Mouse (Mus musculus): Measurements from ENCODE around the gene Fyn. TPM values are rescaled to one million over a fixed set of nuclear protein-coding genes. Genes with fewer than 3 reads are reported as not detected.
A peak's percentile ranks its signal among the peaks of the same experiment; 100 is the strongest.

Gene Fyn
- 70.3 and 71.0 TPM in 2 replicates for polyA plus RNA-seq (2015; fragmentation: Nextera tagmentation; extraction: Ambion mirVana)

DNA sequence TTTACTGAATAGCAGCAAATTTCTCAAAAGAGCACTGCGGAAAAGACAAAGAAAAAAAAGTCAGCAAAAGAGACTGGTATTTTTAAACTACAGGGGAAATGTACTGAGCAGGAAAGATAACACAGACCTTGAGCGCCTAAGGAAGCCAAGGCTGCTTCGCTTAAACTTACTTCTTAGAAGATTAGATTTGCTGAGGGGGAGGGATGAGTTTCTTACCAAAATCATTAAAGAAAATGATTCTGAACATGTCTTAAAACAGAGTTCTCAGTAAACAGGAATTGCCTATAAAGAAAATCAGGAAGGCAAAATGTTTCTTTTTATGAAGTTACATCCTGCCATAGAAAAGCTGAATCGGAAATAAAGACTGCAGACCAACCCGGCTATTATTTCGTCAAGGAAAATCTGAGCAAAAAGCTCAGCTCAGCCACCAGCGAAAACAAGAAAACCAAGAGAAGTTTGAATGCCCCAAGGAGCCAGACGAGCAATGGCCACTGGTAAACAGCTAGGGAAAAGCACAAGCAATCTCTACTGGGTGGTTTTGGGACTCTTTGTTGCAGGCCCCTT lies at the start of gene Fyn:
Gene Fyn, plus strand, starts transcription at position 284 of the 564 bp plus-strand sequence.
- Histone ChIP-seq H3K9me3 (no peaks in the 10 kb centered on the region), H3K27me3 (replicated peaks) (no peaks in the 10 kb centered on the region), H3K4me3 (peak within 1 kb of the TSS; percentile 99), H3K27ac (peak within 1 kb of the TSS; percentile 99), H3K36me3 (replicated peaks) (no peaks in the 10 kb centered on the region), H3K4me1 (peaks cover 34% of the 10 kb centered on the region), H3K4me2 (peak within 1 kb of the TSS; percentile 71), H3K9ac (peak within 1 kb of the TSS; percentile 98)
- 34% methylated on average over 8 of the region's 8 CpGs for WGBS
- no peak for ATAC-seq (replicated peaks)

- no peak overlapping the region for H3K4me3 ChIP-seq
- H3K9me3 ChIP-seq, result no peaks in the 10 kb centered on the region
- H3K9ac ChIP-seq, result no peak overlapping the region
- peak overlapping the region; percentile 15; the same call in 1 of the 2 replicates for H3K4me2 ChIP-seq
- H3K27me3 ChIP-seq (replicated peaks), result no peaks in the 10 kb centered on the region
- 0 out of 2 replicates have a peak overlapping the region, but pooled peaks have one; percentile 16 for H3K27ac ChIP-seq
- no peaks in the 10 kb centered on the region for H3K36me3 ChIP-seq (replicated peaks)
- H3K4me1 ChIP-seq, result peaks cover 11% of the 10 kb centered on the region
- 52% methylated on average over 17 of the region's 17 CpGs for WGBS
- peak; percentile 83 for ATAC-seq (replicated peaks)
Observed at GRCm38 (mm10) chr10:39320798-39321622, 47.6 kb upstream of the Fyn start.

GRCm38 (mm10) chr10:39321623-39321985 lies 47.1 kb upstream of the Fyn start:
- Histone ChIP-seq H3K9ac (no peak overlapping the region), H3K36me3 (replicated peaks) (no peaks in the 10 kb centered on the region), H3K4me1 (peaks cover 11% of the 10 kb centered on the region), H3K4me2 (no peak overlapping the region; the same call in 1 of the 2 replicates), H3K9me3 (no peaks in the 10 kb centered on the region), H3K4me3 (no peak overlapping the region), H3K27ac (no peak overlapping the region), H3K27me3 (replicated peaks) (no peaks in the 10 kb centered on the region)
- 62% methylated on average over 9 of the region's 9 CpGs for WGBS
- no peak for ATAC-seq (replicated peaks)

- ATAC-seq (replicated peaks), result no peak
- no peaks in the 10 kb centered on the region for H3K27me3 ChIP-seq (replicated peaks)
- 69% methylated on average over 4 of the region's 4 CpGs for WGBS
- H3K4me3 ChIP-seq, result no peak overlapping the region
- no peak overlapping the region for H3K27ac ChIP-seq
- peaks cover 11% of the 10 kb centered on the region for H3K4me1 ChIP-seq
- no peaks in the 10 kb centered on the region for H3K36me3 ChIP-seq (replicated peaks)
- H3K9ac ChIP-seq, result no peak overlapping the region
- H3K4me2 ChIP-seq, result no peak overlapping the region
- H3K9me3 ChIP-seq, result no peaks in the 10 kb centered on the region
Observed at GRCm38 (mm10) chr10:39322143-39322542, 46.5 kb upstream of the Fyn start.

GRCm38 (mm10) chr10:39324291-39324690 lies 44.4 kb upstream of the Fyn start:
- no peak overlapping the region for H3K9ac ChIP-seq
- no peak overlapping the region for H3K4me2 ChIP-seq
- no peak overlapping the region for H3K4me3 ChIP-seq
- no peak for ATAC-seq (replicated peaks)
- H3K9me3 ChIP-seq, result no peaks in the 10 kb centered on the region
- H3K4me1 ChIP-seq, result peaks cover 11% of the 10 kb centered on the region
- no peak overlapping the region for H3K27ac ChIP-seq
- 75% methylated on average over 2 of the region's 2 CpGs for WGBS
- no peaks in the 10 kb centered on the region for H3K36me3 ChIP-seq (replicated peaks)
- H3K27me3 ChIP-seq (replicated peaks), result no peaks in the 10 kb centered on the region

DNA sequence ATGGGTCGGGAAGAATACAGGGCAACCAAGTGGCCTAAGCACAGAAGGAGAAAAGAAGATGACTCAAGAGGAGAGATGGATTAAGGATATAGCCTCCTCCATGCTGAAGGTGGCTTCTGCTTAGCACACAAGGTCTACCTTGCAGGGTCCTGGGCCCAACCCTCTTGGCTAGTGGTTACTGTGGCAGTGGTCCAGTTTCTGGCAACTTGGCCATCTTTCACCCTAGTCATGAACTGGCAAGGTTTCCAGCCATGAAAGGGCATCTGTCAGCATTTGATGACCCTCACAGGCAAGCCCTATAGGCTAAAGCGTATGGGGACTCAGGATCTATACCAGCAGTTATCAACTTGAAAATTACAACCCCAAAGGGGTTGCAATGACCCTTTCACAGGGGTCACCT lies 40.0 kb upstream of the Fyn start:
- Histone ChIP-seq H3K36me3 (replicated peaks) (no peaks in the 10 kb centered on the region), H3K4me3 (no peak overlapping the region), H3K9me3 (no peaks in the 10 kb centered on the region), H3K9ac (no peak overlapping the region), H3K4me2 (no peak overlapping the region), H3K4me1 (no peaks in the 10 kb centered on the region), H3K27ac (no peak overlapping the region), H3K27me3 (replicated peaks) (no peaks in the 10 kb centered on the region)
- ATAC-seq (replicated peaks), result no peak
- WGBS, result 98% methylated on average over 2 of the region's 2 CpGs

GRCm38 (mm10) chr10:39334320-39334719 lies 34.3 kb upstream of the Fyn start:
- 36% methylated on average over 3 of the region's 3 CpGs for WGBS
- no peak overlapping the region for H3K4me2 ChIP-seq

GRCm38 (mm10) chr10:39335880-39336279 lies 32.8 kb upstream of the Fyn start:
- no peak overlapping the region for H3K27ac ChIP-seq
- H3K4me3 ChIP-seq, result no peak overlapping the region
- no peak overlapping the region for H3K9ac ChIP-seq
- no peak for ATAC-seq (replicated peaks)
- no peaks in the 10 kb centered on the region for H3K27me3 ChIP-seq (replicated peaks)
- H3K4me2 ChIP-seq, result no peak overlapping the region
- no peaks in the 10 kb centered on the region for H3K9me3 ChIP-seq
- H3K36me3 ChIP-seq (replicated peaks), result no peaks in the 10 kb centered on the region
- no peaks in the 10 kb centered on the region for H3K4me1 ChIP-seq

More at GRCm38 (mm10) chr10:39334320-39334719, 34.3 kb upstream of the Fyn start:
- ATAC-seq (replicated peaks), result no peak
- Histone ChIP-seq H3K27me3 (replicated peaks) (no peaks in the 10 kb centered on the region), H3K9me3 (no peaks in the 10 kb centered on the region), H3K4me3 (no peak overlapping the region), H3K4me1 (no peaks in the 10 kb centered on the region), H3K9ac (no peak overlapping the region), H3K27ac (no peak overlapping the region), H3K36me3 (replicated peaks) (no peaks in the 10 kb centered on the region)

GRCm38 (mm10) chr10:39339189-39339968 lies 29.3 kb upstream of the Fyn start:
- Histone ChIP-seq H3K9me3 (no peaks in the 10 kb centered on the region), H3K4me2 (no peak overlapping the region), H3K4me3 (no peak overlapping the region), H3K4me1 (no peaks in the 10 kb centered on the region), H3K27ac (no peak overlapping the region), H3K27me3 (replicated peaks) (no peaks in the 10 kb centered on the region), H3K36me3 (replicated peaks) (no peaks in the 10 kb centered on the region), H3K9ac (no peak overlapping the region)
- ATAC-seq (replicated peaks), result no peak
- WGBS, result 80% methylated on average over 2 of the region's 2 CpGs

GRCm38 (mm10) chr10:39339969-39340236 lies 28.8 kb upstream of the Fyn start:
- no peak for ATAC-seq (replicated peaks)

GRCm38 (mm10) chr10:39343551-39343950 lies 25.1 kb upstream of the Fyn start:
- Histone ChIP-seq H3K4me1 (no peaks in the 10 kb centered on the region), H3K27me3 (replicated peaks) (no peaks in the 10 kb centered on the region), H3K9ac (no peak overlapping the region), H3K27ac (no peak overlapping the region), H3K4me2 (no peak overlapping the region), H3K36me3 (replicated peaks) (no peaks in the 10 kb centered on the region), H3K9me3 (no peaks in the 10 kb centered on the region), H3K4me3 (no peak overlapping the region)
- ATAC-seq (replicated peaks), result no peak
- WGBS, result 91% methylated on average over 1 of the region's 1 CpGs

More at GRCm38 (mm10) chr10:39339969-39340236, 28.8 kb upstream of the Fyn start:
- Histone ChIP-seq H3K4me1 (no peaks in the 10 kb centered on the region), H3K36me3 (replicated peaks) (no peaks in the 10 kb centered on the region), H3K9ac (no peak overlapping the region), H3K27me3 (replicated peaks) (no peaks in the 10 kb centered on the region), H3K4me2 (no peak overlapping the region), H3K27ac (no peak overlapping the region), H3K4me3 (no peak overlapping the region), H3K9me3 (no peaks in the 10 kb centered on the region)
- WGBS, result 86% methylated on average over 2 of the region's 2 CpGs

DNA sequence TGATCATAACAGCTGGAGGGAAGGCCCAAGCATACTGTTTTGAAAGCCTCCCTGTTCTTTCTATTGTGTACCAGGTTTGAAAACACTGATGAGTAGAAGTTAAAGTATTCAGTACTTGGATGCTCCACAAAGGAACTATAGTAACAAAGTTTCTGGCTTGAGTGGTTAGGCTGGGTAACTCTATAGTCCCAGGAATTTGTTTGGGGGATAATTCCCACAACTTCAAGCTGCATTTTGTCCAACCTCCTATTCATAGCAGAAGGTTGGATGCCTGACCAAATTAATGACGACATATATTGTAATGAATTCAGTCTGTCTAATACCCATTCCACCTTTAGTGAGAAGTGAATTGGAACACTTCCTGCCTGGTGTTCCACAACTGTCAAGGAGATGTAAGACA lies 22.7 kb upstream of the Fyn start:
- H3K36me3 ChIP-seq (replicated peaks), result no peaks in the 10 kb centered on the region
- no peaks in the 10 kb centered on the region for H3K27me3 ChIP-seq (replicated peaks)
- ATAC-seq (replicated peaks), result no peak
- no peak overlapping the region for H3K9ac ChIP-seq
- H3K4me3 ChIP-seq, result no peak overlapping the region
- no peak overlapping the region for H3K4me2 ChIP-seq
- WGBS, result 70% methylated on average over 1 of the region's 1 CpGs
- no peaks in the 10 kb centered on the region for H3K9me3 ChIP-seq
- H3K4me1 ChIP-seq, result no peaks in the 10 kb centered on the region
- H3K27ac ChIP-seq, result no peak overlapping the region
